In the genomic region with DNA sequence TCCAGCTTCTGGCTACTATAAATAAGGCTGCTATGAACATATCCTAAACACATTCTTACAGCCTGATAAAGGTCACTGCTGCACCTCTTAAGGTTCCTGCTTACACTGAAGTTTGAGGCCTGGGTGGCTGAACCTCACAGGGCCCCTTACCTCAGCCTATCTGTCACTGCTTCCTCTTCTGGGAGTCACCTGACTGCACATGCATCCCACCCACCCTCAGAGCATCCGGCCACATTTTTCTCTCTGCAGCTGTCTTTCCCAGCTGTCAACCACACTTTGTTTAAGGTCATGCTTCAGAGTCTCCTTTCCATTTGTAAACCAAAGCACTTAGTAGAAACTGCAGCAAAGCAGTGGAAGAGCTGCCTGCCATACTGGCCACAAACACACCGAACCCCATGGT, we compare ENCODE assay signal across 12 mouse cellular contexts. TPM values are rescaled to one million over a fixed set of nuclear protein-coding genes. Genes with fewer than 3 reads are reported as not detected.
A peak's percentile ranks its signal among the peaks of the same experiment; 100 is the strongest.
DNase-seq lines count a peak whose midpoint lies in the region; ATAC-seq and TF ChIP-seq lines count a peak whose summit lies in the region.
"Had no signal": no experiment of that assay in that cellular context is flagged by ENCODE, and none has a peak within 500 bp of the region (broad histone marks: within the 10 kb centered on the region; RNA-seq: fewer than 3 reads in every experiment).

No protein-coding gene starts in this region.

- H3K4me1 ChIP-seq in liver, adult 2 months (ENCODE audit: control insufficient read depth, insufficient read depth, low read length), result no peaks in the 10 kb centered on the region
- no peaks in the 10 kb centered on the region for H3K4me1 ChIP-seq in lung, postnatal 0 days (ENCODE audit: insufficient read depth, low read depth, low read length)
- H3K4me1 ChIP-seq in midbrain, embryonic 14.5 days (ENCODE audit: control insufficient read depth, insufficient read depth, low read length), result no peaks in the 10 kb centered on the region
- H3K4me1 ChIP-seq: heart, embryonic 10.5 days had no signal

- H3K79me2 ChIP-seq in liver, adult 2 months (ENCODE audit: control insufficient read depth, insufficient read depth, low read length), result no peaks in the 10 kb centered on the region

- 81% methylated on average over 2 of the region's 2 CpGs for WGBS in liver, adult 2 months
- WGBS in lung, postnatal 0 days, result 78% methylated on average over 2 of the region's 2 CpGs
- WGBS in midbrain, embryonic 14.5 days, result 85% methylated on average over 2 of the region's 2 CpGs

- H3K4me2 ChIP-seq in lung, postnatal 0 days (replicated peaks; ENCODE audit: low read depth, low read length), result no peak overlapping the region
- no peak overlapping the region for H3K4me2 ChIP-seq in midbrain, embryonic 14.5 days (ENCODE audit: low read length)

- no peak overlapping the region for H3K27ac ChIP-seq in liver, adult 2 months (replicated peaks; ENCODE audit: insufficient read depth, low read depth, low read length)
- no peak overlapping the region for H3K27ac ChIP-seq in lung, postnatal 0 days (ENCODE audit: low read length)
- H3K27ac ChIP-seq in midbrain, embryonic 14.5 days (replicated peaks; ENCODE audit: low read depth, low read length), result no peak overlapping the region
- H3K27ac ChIP-seq: heart, embryonic 10.5 days; hindbrain, postnatal 0 days had no signal

- peak; percentile 17 for DNase-seq in liver, adult 2 months (ENCODE audit: extremely low read depth, low read depth, low spot score)
- DNase-seq in liver, result no peak
- peak; percentile 16 for DNase-seq in lung, postnatal 0 days (ENCODE audit: low spot score)
- DNase-seq in skeletal muscle tissue, adult 2 months (ENCODE audit: low read depth, low spot score), result peak; percentile 53
- peak; percentile 82 for DNase-seq in thymus, postnatal 25 days
- DNase-seq in cerebellum, postnatal 36 days, result no peak
- DNase-seq in embryo, embryonic 9.5 days (ENCODE audit: extremely low spot score), result no peak
- DNase-seq in midbrain, embryonic 14.5 days, result no peak
- DNase-seq: right cerebral cortex, postnatal 25 days had no signal

- no peaks in the 10 kb centered on the region for H3K36me3 ChIP-seq in liver, adult 2 months (ENCODE audit: control insufficient read depth, insufficient read depth, low read length)
- no peaks in the 10 kb centered on the region for H3K36me3 ChIP-seq in lung, postnatal 0 days (ENCODE audit: insufficient read depth, low read length)
- H3K36me3 ChIP-seq in midbrain, embryonic 14.5 days (ENCODE audit: control insufficient read depth, insufficient read depth, low read length), result no peaks in the 10 kb centered on the region
- H3K36me3 ChIP-seq: heart, embryonic 10.5 days had no signal

- H3K9me3 ChIP-seq in lung, postnatal 0 days (ENCODE audit: low read length), result no peaks in the 10 kb centered on the region
- no peaks in the 10 kb centered on the region for H3K9me3 ChIP-seq in midbrain, embryonic 14.5 days (ENCODE audit: control insufficient read depth, low read length)
- H3K9me3 ChIP-seq: heart, embryonic 10.5 days had no signal

- no peak for ATAC-seq in lung, postnatal 0 days
- no peak for ATAC-seq in midbrain, embryonic 14.5 days (ENCODE audit: low FRiP score, low TSS enrichment)
- ATAC-seq: forebrain, embryonic 14.5 days; hindbrain, postnatal 0 days had no signal

- H3K4me3 ChIP-seq in liver, adult 2 months (ENCODE audit: insufficient read depth, low read depth, low read length), result no peak overlapping the region
- no peak overlapping the region for H3K4me3 ChIP-seq in lung, postnatal 0 days (ENCODE audit: low read depth, low read length)
- no peak overlapping the region for H3K4me3 ChIP-seq in midbrain, embryonic 14.5 days (replicated peaks; ENCODE audit: low read depth, low read length)
- H3K4me3 ChIP-seq: heart, embryonic 10.5 days had no signal

- no peak for TF ChIP-seq CTCF in liver, adult 2 months (IDR thresholded peaks at IDR 0.05; ENCODE audit: low read depth, low read length)
- no peak for TF ChIP-seq CTCF in lung, postnatal 0 days (IDR thresholded peaks at IDR 0.05)

- no peak for TF ChIP-seq POLR2A in liver, adult 2 months (IDR thresholded peaks at IDR 0.05; ENCODE audit: extremely low read depth, insufficient read depth, low read length)

- H3K9ac ChIP-seq in liver, adult 2 months (ENCODE audit: low read depth, low read length), result no peak overlapping the region
- H3K9ac ChIP-seq in lung, postnatal 0 days (replicated peaks; ENCODE audit: low read depth), result no peak overlapping the region
- H3K9ac ChIP-seq in midbrain, embryonic 14.5 days (replicated peaks; ENCODE audit: low read length), result no peak overlapping the region

- TF ChIP-seq EP300 in lung, postnatal 0 days (IDR thresholded peaks at IDR 0.05), result no peak

- no peaks in the 10 kb centered on the region for H3K27me3 ChIP-seq in liver, adult 2 months (ENCODE audit: control insufficient read depth, insufficient read depth, low read length)
- H3K27me3 ChIP-seq in lung, postnatal 0 days (replicated peaks; ENCODE audit: insufficient read depth, low read length), result no peaks in the 10 kb centered on the region
- no peaks in the 10 kb centered on the region for H3K27me3 ChIP-seq in midbrain, embryonic 14.5 days (ENCODE audit: control insufficient read depth, insufficient read depth, low read length)

RNA-seq across cellular contexts. Expression of gene Stk17b, which starts 6.3 kb away (rescaled TPM):
- 6.7 and 7.2 TPM in 2 replicates for total RNA-seq in liver, adult 2 months (2014; rRNA removed)
- 0.82 and 1.00 TPM in 2 replicates for polyA plus RNA-seq in liver, adult 2 months (2012; rRNA removed)
- polyA plus RNA-seq in lung, postnatal 0 days (2015; fragmentation: Nextera tagmentation; extraction: Ambion mirVana), result 16.3 and 20.0 TPM in 2 replicates
- polyA plus RNA-seq in midbrain, embryonic 14.5 days (2014; fragmentation: Nextera tagmentation; extraction: Ambion mirVana), result 3.2 and 5.5 TPM in 2 replicates

Comparison
In these comparisons a context has a peak if more than half of its experiments do, and no peak if none do; other contexts are left out.
1. DNase-seq: peak in liver, adult 2 months (single experiment), lung, postnatal 0 days (single experiment), skeletal muscle tissue, adult 2 months (single experiment) and thymus, postnatal 25 days (single experiment); none in liver (single experiment), cerebellum, postnatal 36 days (0 of 2), embryo, embryonic 9.5 days (single experiment) and midbrain, embryonic 14.5 days (single experiment).